Mouse (Mus musculus) ES-Bruce4 (cell line): ENCODE measurements at regions not wholly inside any gene's neighbourhood (a gene's known extent, or its start where the extent isn't known, plus 50 kb on each side); places are given as distances from the start of the nearest gene placed in this dataset.

ENCODE experiments used
- CTCF ChIP-seq: IDR thresholded peaks from one replicate; pipeline ENCODE4 v1.8.1; 2011; ENCODE audit warnings: low read depth, low read length
- POLR2A ChIP-seq: IDR thresholded peaks from one replicate; pipeline ENCODE4 v1.8.1; 2011; ENCODE audit warnings: low read length; ENCODE audit not compliant: insufficient read depth

GRCm38 (mm10) chr1:164997660-164998059, 62.3 kb upstream of the Xcl1 start:
- TF ChIP-seq CTCF = no peak
- TF ChIP-seq POLR2A = no peak
